Mouse (Mus musculus) cerebellum, postnatal 25 days (tissue): Measurements from ENCODE around the gene Spib.

Experiments
- DNase-seq, 2 experiments: peaks; one replicate each; pipeline ENCODE4 v3.0.0; 2021; ENCODE audit warnings: mixed read lengths in 2 of 2

The Spib gene

DNA sequence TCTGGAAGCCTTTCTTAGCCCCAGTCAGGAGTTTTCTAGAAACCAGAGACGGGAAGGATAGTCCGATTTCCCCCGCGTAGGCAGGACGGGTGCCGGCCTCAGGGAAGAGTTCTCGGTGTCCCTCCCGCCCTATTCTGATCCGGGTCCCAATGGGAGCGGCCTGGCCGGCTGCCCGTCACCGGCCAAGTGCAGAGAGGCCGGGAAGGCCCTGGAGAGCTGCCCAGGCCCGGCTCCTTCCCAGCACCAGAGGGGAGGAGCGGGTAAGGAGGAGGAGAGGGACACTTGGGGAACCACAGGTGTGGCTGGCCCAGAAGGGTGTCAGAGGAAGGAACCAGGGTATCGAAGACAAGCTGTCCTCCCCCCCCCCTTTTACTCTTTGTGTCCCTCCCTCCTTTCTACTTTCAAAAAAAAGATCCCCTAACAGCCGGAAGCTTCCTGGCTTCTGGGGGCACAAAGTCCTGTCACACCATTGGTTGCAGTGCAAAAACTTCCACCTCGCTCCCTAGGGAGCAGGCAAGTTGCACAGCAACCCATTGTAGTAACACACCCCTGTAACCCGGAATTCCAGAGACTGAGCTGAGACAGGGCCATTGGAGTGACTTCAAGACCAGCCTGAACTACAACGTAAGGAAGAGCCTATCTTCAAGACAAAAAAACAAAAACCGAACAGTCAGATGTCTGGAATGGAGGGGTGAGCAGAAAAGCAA is 6.6 kb downstream of the Spib start:
- DNase-seq: peak; percentile 76 to 85

DNA sequence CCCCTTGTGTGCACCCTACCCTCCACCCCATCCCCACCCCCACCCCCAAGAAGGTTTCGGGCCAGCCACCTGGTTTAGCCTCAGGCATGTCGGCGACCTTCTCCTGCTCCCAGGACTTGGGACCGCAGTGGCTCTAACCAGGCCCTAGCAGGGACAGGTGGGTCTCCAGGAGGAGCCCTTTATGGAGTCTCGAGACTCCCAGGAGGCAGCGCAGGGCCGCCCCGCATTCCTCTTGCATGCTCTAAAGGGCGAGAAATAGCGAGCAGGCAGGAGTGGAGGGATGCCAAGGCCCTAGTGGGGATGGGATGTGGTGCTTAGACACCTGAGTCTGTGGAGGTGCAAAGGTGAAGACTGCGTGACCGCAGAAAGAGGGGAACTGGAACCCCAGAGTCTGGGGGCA is 7.4 kb downstream of the Spib start, which contains the start of gene Mybpc2:
TSS of gene Mybpc2 (minus strand) at position 155 of the 400 bp plus-strand sequence.
- peak in 1 of 2 experiments; percentile 52 for DNase-seq

DNA sequence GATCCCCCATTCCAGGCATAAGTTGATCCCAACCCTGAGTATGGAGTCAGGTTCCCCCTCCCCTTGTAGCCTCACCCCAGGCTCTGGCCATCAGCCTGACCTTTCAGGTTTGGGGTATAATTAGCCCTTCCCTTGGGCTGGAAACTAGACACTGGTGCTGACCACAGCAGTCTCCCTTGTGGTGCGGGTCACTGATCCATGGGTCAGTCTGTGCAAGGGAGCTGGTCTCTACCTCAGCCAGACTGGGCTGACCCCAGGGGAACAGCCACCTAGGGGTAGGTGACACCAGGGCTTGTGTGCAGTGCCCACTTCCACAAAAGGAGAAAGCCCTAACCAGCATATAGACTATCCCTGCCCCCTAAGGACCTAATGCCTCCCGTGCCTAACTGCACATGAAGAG is 8.8 kb downstream of the Spib start:
- no peak for DNase-seq

DNA sequence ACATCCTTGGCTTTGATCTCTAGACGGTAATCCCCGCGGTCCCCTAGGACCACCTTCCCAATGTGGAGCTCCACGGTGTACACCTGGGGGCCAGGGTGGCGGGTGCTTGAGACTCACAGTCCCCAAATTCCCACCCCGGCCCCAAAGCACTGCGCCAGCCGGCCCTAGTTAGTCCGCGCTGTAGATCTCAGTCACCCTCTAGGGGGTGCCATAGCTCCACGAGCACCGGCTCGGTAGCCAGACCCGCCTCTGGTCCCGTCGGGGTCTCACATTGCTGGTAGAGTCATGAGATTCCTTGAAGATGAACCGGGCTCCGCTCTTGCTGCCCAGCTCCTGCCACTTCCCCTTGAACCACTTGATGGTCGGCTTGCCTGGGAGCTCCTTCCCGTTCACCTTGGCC is 10.2 kb downstream of the Spib start:
- DNase-seq: peak; percentile 77 to 83

DNA sequence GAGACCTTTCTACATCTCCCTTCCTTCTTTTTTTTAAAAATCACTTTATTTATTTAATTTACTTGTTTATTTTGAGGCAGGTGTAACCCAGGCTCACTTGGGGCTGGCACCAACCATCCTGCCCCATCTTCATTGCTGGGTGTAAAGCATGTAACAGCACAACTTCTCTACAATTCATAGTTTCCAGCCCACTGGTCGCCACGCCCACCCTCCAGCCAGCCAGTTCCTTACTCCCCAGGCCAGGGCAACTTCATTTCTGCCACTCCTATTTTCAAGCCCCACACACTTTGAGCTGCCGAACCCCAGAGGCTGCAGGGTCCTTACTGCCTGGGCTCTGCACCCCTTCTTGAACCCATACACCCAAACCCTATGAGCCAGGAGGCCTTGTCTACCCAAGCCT is 10.9 kb downstream of the Spib start:
- no peak for DNase-seq

DNA sequence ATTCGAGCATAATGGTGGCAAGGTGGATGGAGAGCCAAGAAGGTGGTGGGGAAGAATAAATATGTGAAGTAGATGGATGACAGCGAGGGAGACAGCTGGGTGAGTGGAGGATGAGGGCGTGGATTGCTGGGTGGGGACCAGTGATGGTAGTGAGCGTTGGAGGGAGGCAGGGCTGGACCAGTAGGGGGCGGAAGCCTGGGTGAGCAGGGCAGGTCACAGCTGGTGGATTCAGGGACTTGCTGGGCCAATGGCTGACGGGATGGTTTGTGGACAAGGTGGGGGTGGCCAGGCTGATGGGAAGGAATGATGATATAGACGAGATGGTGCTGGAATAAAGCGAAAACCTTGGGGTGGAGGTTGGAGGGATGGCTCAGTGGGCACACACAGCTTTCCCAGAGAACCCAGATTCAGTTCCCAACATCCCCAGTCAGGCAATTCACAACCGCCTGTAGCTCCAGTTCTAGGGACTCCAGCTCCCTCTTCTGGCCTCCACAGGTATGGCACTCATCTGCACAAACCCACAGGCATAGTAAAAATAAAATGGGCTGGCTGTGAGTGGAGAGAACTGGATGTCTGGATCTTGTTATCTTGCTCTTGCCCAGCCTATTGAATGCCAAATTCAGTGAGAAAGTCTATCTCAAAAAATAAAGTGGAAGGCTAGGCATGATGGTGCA is 12.5 kb downstream of the Spib start:
- DNase-seq: peak in 1 of 2 experiments; percentile 20

DNA sequence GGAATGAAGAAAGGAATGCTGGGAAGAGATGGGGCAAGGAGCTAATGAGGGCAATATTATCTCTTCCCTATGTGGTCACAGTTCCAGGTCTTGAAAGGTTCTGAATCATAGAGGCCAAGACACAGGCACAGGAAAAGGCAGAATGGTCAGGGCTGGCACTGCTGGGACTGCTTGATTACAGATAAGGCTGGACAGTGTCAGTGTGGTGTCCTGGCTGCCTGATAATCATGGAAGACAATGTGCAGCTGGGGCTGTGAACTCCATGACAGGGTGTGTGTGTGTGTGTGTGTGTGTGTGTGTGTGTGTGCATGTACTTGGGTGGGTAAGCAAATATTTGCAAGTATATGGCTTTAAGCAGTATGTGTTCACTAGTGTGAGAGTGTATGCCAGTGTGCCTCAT is 24.4 kb downstream of the Spib start:
- DNase-seq: no peak

DNA sequence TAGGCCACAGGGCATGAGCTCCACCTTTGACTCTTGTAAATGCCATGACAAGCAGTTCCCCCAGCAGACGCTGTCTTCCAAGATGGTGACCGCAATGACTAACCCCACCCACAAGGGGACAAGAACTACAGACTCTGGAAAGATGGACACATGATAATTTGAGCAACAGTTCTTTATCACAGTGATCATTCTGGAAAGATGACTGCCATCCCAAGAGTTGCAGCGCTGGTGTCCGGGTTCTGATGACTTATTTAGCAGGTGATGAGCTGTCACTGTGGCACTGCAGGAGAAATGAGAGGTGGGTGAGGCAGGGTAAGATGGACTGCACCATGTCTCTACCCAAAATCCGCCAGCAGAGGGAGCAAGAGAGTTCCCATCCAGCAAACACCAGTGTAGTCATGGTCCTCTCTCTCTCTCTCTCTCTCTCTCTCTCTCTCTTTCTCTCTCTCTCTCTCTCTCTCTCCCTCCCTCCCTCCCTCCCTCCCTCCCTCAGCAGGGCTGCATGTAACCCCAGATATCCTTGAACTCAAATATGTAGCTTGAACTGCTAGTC is 30.2 kb downstream of the Spib start:
- DNase-seq: peak; percentile 83 to 89

DNA sequence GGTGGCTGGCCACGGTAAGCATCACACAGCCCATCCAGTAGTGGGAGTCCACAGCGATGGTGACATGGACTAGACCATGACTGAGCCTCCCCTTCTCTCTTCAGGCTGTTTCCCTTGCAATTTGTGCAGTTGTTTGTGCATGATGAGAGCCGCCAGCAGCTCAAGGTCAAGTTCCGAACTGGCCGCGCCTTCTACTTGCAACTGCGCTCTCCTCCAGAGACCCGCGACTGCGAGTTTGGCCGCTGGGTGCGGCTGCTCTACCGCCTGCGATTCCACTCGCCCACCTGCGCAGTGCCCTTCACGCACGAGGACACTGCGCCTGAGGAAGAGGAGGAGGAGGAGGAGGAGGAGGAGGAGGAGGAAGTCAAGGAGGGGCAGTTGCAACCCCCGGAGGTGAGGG is 31.8 kb downstream of the Spib start:
- DNase-seq: peak in 1 of 2 experiments; percentile 12

DNA sequence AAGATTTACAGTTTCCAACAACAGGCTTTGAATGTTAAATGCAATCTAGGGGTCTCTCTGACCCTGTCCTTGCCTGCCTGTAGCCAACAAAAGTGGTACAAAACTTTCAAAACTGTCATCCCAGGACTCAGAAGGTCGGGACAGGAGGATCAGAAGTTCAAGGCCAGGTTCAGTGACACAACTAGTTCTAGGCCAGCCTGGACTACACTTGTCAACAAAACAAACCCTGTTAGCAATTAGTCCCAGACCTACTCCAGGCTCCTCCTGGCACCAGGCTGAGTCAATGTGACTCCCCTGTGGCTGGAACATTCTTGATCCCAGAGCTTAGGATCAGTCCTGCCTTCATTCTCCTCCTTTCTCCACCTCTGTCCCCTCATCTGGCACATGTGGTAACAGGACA is 32.9 kb downstream of the Spib start:
- DNase-seq: no peak

DNA sequence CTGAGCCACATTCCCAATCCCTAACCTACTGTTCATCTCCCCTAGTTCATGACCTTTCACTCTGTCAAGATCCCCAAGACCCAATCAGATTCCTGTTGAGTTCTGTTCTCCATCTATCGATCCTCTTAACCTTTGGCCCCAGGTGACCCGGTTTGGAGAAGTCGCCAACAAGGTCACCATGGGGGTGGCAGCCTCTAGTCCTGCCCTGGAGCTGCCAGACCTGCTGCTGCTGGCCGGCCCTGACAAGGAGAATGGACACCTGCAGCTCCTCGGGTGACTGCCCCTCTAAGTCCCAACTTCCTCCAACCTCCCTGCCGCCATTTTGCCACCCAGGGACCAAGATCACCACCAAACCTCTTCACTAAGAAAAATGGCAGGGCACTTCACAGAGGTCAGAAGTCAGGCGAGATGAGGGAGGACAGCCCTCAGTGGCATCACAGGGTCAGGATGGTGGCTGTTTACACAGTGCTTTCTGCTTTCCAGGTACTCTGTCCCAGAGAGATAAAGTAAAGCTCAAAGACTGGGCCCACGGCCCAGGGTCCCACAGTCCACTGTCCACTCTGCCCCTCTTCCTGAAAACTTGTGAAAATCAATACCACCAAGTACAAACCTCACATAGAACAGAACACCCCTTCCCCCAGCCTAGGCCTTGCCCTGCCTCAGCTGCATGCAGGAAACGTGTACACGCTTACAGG is 34.4 kb downstream of the Spib start:
- DNase-seq: peak in 1 of 2 experiments; percentile 38

DNA sequence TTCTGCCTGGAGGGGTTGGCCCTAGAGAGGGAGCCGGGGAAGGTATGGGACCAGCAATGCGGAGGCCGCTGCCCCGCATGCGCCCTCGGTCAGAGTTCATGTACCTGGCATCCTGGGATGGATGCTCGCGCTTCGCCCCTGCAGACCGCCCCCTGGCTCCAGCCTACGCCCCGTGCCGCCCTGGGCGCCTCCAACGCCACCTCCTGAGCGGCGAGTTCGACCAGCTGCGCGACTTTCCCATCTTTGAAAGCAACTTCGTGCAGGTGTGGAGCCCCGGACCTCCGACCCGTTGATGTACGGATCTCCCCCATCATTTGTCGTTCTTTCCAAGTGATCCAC is 35.1 kb downstream of the Spib start:
- no peak for DNase-seq

DNA sequence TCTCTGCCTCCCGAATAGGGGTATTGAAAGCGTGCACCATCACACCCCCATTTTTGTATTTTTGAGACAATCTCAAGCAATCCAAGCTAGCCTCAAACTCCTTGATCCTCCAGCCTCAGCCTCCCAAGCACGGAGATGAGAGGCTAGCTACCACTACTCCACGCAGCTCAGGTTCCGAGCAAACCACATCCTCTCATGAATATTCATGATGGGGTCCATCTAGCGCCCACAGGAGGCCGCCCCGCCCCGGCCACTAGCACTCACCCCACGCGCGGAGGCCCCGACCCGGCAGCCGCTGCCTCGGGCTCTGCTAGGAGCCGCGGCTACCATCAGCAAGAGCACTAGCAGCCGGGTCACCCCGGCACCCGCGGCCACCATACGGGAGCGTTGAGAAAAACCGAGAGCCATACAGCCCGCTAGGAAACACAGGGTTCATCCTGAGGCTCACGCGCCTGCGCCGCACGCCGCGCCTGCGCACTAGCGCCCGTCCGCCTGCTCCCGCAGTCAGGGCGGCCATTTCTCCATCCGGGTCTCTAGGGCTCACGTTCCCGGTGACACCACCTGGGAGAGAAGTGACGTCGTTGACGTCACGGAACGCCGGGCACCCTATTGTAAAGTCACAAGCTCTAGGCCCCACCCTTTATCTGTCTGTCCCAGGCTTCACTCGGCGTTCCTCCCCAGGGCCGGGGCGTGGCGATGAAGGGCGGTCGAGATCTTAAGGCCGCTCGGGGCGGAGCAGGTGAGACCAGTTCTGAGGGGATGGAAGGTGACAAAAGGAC is 35.7 kb downstream of the Spib start, which contains the start of the genes Emc10 and Fam71e1:
TSS of gene Emc10 (minus strand) at position 538 of the 779 bp plus-strand sequence.
TSS of gene Fam71e1 (plus strand) at position 590 of the 779 bp plus-strand sequence.
- peak; percentile 99 for DNase-seq

DNA sequence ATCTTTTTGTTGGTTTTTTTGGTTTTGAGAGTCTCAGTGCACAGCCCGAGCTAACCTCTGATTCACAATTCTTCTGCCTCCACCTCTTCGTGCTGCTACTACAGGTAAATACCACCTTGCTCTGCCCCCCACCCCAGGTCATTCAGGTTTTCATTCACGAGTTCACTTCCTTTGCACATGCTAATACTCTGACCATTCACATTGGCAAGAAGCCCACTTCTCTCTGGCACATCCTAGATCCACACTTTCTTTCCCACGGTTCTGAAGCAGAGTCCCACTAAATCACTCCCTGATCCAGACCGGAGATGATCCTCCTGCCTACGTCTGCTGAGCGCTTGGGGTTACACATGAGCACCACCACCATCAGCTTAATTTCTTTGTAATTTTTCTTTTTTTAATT is 36.8 kb downstream of the Spib start:
- peak in 1 of 2 experiments; percentile 34 for DNase-seq

DNA sequence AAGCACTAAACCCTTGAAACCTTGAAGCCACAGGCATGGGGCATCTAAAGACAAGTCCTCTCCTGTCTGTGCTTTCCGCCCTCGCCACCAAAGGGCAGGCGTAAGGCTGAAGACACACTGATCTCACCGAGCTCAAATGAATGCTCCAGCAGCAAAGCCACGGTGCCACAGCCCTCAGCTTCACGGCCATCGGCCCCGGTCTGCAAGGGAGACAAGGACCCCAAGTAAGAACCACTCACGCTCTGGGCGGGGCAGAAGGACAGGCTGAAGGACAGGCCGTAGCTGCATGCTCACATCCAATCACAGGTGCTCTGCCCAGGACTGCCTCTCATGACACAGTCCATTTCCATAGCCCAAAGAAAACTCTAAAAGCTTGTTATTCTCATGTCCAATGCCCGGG is 37.2 kb downstream of the Spib start:
- peak in 1 of 2 experiments; percentile 42 for DNase-seq

DNA sequence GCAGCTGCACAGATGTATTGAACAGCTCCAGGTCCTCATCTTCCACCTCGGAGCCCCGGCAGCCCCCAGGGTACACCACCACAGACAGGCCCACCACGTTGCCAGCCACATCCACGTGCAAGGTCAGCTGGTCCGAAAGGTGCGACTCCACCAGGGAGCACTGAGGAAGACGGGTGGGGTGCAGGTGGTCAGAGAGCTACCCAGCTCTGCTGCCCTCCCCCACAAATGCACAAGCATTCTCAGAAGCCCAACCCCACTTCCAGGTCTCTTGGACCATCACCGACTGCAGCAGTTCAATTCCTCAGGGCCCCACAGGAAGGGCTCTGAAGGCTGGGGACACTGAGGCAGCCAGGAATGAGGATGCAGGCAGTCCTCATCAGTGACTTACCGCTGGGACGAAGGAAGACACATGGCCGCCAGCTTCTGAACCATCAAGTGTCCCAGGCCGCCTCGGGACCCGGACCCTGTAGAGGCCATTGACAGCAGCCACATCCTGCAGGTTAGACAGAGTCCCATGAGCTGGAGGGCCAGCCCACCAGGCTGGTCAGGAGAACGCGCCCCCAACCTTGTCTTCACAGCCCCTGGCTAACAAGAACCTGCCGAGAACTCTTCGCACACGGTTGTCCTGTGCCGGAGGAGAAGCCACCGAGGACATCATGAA is 39.6 kb downstream of the Spib start:
- peak in 1 of 2 experiments; percentile 12 for DNase-seq

DNA sequence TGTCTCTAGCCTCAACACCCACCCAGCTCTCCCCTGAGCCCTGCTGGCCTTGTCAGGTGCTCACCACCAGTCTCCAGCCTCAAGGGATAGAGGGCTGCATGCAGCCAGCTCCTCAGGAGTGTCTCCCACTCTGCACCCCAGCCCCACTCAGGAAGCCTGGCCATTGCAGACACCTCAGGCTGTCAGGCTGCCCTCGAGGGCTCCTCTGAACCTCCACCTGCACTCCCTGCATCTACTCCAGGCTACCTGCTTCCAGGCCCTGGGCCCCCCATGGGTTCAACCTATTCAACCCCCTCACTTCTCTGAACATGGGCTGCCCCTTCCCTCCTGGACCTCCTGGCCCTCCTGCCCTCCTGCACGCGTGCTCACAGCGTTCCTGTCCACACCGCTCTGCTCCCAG is 40.5 kb downstream of the Spib start:
- DNase-seq: peak in 1 of 2 experiments; percentile 8

DNA sequence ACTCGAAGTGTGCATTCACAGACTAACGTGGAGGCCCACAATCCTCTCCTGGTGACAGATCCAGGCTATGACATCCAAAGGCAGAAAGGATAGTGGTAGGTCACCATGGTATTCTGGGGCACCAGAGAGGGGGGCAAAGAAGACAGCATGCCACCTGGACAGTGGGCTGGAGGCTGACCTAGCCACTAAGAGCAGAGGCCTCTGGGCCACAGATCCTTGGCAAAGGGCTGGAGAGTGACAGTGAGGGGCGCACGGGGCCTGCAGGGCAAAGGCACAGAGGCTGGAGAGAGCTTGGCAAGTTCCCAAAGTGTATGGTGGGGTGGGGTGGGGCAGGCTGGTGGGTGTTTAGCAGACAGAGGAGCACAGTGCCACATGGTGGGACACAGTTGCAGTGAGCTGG is 41.6 kb downstream of the Spib start:
- peak in 1 of 2 experiments; percentile 22 for DNase-seq

DNA sequence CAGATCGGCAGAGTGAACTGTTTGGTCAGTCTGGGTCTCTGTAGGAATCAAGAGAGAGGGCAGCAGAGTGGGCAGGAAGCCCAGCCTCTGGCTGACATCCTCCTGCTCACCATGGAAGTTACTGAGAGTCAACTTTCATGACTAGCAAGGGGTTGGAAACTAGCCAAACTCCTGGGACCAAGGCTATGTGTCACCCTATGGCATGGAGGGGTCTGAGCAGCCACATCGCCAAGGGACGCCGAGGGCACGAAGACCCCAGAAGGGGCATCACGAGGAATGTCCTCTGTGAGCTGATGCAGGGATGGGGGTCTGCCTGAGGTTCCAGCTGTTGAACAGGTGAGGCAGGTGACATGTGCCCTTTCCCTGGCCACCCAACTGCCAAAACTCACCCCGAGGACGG is 43.3 kb downstream of the Spib start:
- DNase-seq: peak in 1 of 2 experiments; percentile 21

DNA sequence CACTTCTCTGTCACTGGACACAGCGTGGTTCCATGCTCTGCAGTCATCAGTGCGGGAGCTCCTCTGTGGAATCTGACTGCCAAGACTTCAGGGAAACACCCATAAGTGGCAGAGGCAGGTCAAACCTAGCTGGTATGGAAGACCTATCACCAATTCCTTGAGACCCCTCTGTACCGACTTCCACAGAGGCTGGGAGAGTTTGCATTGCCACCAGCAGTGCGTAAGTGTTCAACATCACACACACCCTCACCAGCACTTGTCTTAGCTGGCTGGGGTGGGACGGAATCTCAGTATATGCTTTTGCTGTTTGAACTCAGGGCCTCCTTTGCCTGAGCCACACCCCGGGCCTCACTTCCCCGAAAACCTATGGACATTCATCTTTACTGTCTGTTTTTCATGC is 43.9 kb downstream of the Spib start:
- peak in 1 of 2 experiments; percentile 11 for DNase-seq

DNA sequence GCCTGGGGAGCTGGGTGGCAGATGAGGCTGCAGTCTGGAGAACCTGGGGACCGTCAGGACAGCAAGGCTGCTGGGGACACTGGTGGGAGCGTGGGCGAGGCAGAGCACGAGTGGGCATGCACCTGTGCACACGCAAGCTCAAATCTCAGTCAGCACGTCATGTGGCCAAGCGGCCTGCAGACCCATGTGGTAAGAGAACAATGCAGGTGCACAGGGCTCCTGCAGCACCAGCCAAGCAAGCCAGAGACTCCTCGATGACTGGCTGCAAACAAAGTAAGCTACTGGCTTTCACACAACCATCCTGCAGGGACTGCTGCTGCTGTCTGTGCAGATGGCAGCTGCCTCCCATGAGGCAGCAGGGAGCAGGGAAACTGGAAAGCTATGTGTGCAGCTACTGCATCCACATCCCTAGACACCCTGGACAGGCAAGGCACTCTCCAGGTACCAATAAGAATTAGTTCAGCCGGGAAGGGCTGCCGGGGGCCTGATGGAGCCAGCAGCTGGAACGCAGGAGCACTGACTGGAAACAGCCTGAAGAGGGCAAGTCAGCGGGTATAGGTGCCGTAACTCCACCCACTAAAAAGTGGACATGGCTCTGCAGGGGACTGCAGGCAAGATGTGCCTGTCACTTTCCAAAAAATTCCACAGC is 44.8 kb downstream of the Spib start:
- DNase-seq: peak; percentile 18
